Mouse (Mus musculus) bone marrow, adult 2 months (tissue): Measurements from ENCODE around the gene Aqp1.

ENCODE experiments used
- CTCF ChIP-seq: fragments of 200-500 bp; IDR thresholded peaks from 2 replicates; pipeline ENCODE4 v1.5.1; 2011; ENCODE audit warnings: low read length, control low read depth; ENCODE audit not compliant: control insufficient read depth, insufficient read depth
- POLR2A ChIP-seq: fragments of 200-500 bp; IDR thresholded peaks from 2 replicates; pipeline ENCODE4 v1.6.1; 2011; ENCODE audit warnings: low read depth, mild to moderate bottlenecking, control low read depth, low read length, borderline replicate concordance; ENCODE audit not compliant: control insufficient read depth

DNA sequence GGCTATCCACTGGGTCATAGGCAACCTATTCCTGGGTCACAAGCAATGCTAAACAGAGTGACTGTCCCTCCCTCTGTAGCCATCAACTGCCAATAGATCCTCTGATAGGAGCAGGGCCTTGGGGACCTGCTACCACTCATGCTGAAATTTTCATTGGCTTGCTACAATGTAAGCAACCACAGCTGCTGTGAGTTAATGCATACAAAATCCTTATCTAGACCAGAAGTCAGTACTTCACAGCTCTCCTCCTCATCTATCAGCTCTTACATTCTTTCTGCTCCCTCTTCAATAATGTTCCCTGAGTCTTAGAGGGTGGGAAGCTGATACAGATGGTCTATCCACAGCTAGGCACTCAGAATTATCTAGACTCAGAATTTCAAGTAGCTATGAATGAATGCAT, 30.9 kb downstream of the Aqp1 start:
- TF ChIP-seq CTCF (no peak), POLR2A (no peak)
